Mouse (Mus musculus) adrenal gland, postnatal 25 days (tissue): ENCODE data around the gene Serinc4. TPM values are rescaled to one million over a fixed set of nuclear protein-coding genes. Genes with fewer than 3 reads are reported as not detected.

Source experiments
- microRNA-seq, 2 experiments: library from miRNA; unstranded; fragments of <30 nt; microRNA quantifications; one replicate each; pipeline ENCODE4 v1.2.0; 2021
- total RNA-seq: library from RNA; stranded (reverse); gene quantifications from 2 replicates; pipeline ENCODE4 v1.2.3, GENCODE M21; 2021

Gene Serinc4
- total RNA-seq, 1 experiment from 2014 or later: 0.30 TPM

Small RNA genes lying within 50 kb of the gene (microRNA-seq; reads per million reads assigned to microRNA genes)
- 0 reads per million in 2 experiments for gene Gm22953

Other genes with a start within 250 kb of the Serinc4 start
- 82.8 and 89.4 TPM in 2 replicates for gene Trp53bp1, start 185.4 kb downstream of the Serinc4 start, total RNA-seq
- gene Map1a, start 167.2 kb downstream of the Serinc4 start, total RNA-seq: 4.9 and 6.2 TPM in 2 replicates
- gene Ppip5k1, start 101.4 kb downstream of the Serinc4 start, total RNA-seq: 51.9 and 56.6 TPM in 2 replicates
- gene Ckmt1, start 99.1 kb downstream of the Serinc4 start, total RNA-seq: 6.3 and 8.9 TPM in 2 replicates
- not detected in 2 replicates for gene Strc, start 69.6 kb downstream of the Serinc4 start, total RNA-seq
- gene Pdia3, start 43.0 kb downstream of the Serinc4 start, total RNA-seq: 377 and 379 TPM in 2 replicates
- gene Catsper2, start 43.0 kb downstream of the Serinc4 start, total RNA-seq: 2.3 and 4.0 TPM in 2 replicates
- 0.49 TPM in 1 of 2 replicates, not detected in the other for gene Ell3, start 12.5 kb downstream of the Serinc4 start, total RNA-seq
- gene Serf2, start 7.6 kb downstream of the Serinc4 start, total RNA-seq: 351 and 386 TPM in 2 replicates
- 42.9 and 106 TPM in 2 replicates for gene Hypk, start 3.5 kb downstream of the Serinc4 start, total RNA-seq
- 34.5 and 40.5 TPM in 2 replicates for gene Mfap1b, start 17.3 kb upstream of the Serinc4 start, total RNA-seq
- 34.5 and 37.6 TPM in 2 replicates for gene Mfap1a, start 49.9 kb upstream of the Serinc4 start, total RNA-seq
- gene Wdr76, start 49.9 kb upstream of the Serinc4 start, total RNA-seq: 6.7 and 7.2 TPM in 2 replicates